Mouse (Mus musculus): Measurements from ENCODE around the gene Brdt.

The Brdt gene

GRCm38 (mm10) chr5:107330916-107331421, at the start of gene Brdt:
Brdt (plus strand) TSS chr5:107331159.
- DNase-seq: no peak

- no peak for DNase-seq
These were observed 48.2 kb upstream of the Brdt start for GRCm38 (mm10) chr5:107282561-107283307.

DNA sequence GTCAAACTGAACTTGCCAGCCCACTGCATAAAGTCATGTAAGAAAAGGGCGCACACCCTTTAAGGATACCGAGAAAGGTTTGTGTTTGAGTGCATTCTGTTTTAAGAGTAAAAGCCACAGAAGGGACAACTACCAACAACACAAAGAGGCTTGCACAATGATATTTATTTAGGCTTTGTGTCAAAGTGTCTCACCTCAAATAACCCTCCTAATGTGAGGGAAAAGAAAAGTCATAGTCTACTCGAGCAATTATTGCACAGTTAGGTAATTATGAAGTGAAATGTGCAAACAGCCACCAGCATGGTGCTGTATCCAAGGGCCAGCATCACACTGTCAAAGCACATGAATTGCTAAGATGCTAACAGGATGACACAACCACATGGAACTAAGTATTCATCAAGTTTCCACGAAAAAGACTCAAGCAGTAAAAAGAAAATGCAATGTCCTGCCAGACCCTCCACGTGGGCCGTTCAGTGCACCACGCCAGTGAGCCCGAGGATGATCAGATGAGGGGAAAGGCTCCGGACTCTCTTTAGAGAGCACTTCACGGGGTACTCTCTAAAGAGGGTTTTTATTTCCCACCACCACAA, 46.9 kb upstream of the Brdt start:
- DNase-seq: no peak

DNA sequence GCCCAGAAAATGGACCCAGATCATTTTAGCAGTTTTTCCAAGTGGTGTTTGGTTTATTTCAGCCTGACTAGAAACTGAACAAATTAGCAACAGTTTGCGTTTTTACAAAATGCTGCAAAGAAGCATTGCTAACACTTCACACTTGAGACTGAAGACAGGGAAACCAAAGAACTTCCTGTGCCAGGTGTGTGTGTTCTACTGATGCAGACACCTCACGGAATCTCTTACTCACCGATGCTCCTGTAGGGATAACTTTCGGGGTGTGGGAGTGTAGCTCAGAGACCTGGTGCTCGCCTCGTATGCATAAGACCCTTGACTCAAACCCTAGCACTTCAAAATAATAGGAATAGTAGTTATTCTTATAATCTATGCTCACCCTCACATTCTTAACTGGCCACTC, 45.4 kb upstream of the Brdt start:
- no peak for DNase-seq

- peak; percentile 81 for DNase-seq
These were observed 43.6 kb upstream of the Brdt start for GRCm38 (mm10) chr5:107287254-107287907.

DNA sequence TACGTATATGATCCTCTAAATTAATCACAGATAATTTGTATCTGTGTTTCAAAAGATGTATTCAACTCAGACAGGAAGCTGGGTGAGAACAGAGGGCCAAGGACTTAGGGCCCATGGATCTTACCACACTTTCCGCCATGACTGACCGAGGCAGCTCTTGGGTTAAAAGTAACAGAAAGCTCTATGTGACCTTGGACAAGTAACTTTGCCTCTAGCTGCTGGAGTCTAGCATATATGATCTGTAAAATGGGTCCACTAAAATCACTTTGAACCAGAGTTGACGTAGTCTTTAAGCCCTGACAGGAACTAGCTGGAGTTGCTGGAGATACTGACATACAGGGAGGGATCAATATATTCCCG, 43.1 kb upstream of the Brdt start:
- DNase-seq: no peak

- peak; percentile 88 for DNase-seq
These were observed 42.3 kb upstream of the Brdt start for GRCm38 (mm10) chr5:107288427-107289233.

DNA sequence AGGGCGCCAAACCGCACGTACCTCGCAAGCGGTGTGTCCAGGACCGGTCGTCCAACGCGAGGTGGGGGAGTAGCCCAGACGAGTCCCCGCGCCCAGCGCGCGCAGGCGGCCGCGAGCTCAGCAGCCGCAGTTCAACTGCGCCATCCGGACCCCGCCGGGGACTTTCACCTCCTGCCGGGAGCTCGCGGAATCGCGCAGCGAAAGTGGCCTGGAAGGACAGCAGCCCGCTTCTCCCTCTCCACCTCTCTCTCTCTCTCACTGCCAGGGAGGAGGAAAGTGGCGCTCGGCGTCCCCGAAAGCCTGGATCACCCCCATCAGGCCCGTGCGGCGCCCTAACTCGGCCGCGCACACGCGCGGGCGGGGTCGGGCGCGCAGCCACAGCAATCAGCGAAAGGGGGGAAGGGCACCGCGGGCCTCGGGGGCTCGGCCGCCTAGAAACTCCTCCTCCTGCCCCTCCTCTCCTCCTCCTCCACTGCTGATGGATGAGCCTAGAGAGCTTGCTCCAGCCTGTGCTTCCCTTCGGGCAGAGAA, 41.7 kb upstream of the Brdt start, which contains the start of gene Tgfbr3:
TSS of gene Tgfbr3 (minus strand) at position 396 of the 531 bp plus-strand sequence.
- peak; percentile 87 for DNase-seq

DNA sequence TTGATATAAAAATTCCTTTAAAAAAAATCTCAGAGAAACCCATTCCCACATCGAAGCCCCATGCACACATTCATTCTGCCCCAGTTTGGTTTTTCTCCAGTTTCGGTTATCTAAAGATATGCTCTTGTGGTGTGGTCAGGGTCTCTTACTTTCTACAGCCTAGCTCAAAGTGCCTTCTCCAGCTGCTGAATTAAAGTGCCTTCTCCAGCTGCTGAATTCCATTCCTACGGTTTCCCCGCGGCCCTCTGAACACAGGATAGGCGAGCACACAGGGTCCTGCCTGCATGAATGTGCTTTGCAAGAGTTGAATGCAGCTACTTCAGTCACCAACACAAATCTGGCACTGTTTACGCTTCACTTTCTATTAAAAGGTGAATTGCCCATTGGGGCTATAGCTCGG, 41.0 kb upstream of the Brdt start:
- no peak for DNase-seq

DNA sequence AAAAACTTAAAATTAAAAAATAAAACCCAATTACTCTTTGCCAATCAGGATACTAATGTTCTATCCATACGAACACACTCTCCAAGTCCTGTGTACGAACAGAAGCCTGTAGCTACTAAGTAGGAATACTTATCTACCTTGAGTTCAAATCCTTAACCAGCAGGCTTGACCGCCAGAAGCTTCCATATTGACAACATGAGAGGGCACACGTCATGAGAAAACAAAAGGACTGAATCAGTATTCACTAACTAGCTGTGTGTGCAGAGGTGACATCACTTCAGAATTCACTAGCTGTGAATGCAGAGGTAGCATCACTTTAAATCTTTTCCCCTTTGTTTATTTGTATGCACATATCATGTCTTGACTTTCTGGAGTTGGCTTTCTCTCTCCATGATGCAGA, 36.9 kb upstream of the Brdt start:
- DNase-seq: no peak

GRCm38 (mm10) chr5:107295061-107295816, 35.7 kb upstream of the Brdt start:
- no peak for DNase-seq

- no peak for DNase-seq
These were observed 35.0 kb upstream of the Brdt start for GRCm38 (mm10) chr5:107295817-107296511.

DNA sequence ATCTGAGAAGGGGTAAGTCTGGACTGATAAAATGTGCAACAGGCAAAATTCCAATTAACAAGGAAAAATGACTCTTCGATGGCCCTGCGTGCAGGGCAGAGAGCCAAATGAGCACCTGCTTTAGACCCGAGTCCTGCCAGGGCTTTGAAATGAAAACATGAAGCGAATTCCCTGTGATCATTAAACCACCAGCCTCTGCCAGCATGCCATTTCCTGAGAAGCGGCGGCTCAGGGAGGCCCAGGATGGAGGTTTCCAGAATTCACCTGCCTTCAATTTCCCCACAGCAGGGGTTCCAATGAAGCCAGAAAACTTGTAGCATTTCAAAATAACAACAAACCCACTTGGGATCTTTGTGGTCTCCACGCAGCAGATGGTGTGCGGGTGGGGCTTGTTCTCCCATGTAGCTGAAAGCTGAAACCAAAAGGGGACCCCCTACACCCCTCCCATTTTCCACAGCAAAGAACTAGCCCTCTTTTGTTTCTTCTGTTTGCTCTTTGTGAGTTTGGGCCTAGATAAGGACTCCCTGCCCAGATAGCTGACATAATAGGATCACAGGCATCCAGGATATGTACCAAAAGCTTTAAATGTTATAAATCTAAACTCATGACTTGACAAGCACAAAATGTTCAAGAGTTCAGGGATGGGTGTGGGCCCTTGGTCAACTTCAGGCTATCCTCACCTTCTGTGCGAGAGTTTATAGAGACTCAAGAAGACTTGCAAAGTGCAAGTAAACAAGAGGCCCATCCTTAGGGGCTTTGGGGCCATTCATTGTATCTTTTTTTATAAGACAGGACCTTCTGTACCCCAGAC, 34.2 kb upstream of the Brdt start:
- DNase-seq: no peak

DNA sequence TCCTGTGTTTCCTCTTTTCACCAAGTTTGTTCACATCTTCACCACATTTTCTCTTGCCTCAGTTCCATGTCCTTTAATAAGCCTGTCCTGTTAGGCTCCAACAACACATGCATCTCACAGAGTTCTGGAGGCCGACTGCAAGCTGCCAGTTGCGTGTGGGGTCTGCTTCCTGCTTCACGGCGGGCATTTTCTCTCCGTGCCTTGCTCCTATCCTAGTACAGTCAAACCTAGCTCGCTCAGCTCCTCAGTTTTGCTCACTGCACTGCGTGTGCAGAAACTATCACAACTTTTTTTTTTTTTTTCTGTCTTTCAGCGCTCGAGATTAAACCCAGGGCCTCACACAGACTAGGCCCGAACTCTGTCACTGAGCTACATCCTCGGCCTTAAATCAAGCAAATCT, 32.1 kb upstream of the Brdt start:
- no peak for DNase-seq

DNA sequence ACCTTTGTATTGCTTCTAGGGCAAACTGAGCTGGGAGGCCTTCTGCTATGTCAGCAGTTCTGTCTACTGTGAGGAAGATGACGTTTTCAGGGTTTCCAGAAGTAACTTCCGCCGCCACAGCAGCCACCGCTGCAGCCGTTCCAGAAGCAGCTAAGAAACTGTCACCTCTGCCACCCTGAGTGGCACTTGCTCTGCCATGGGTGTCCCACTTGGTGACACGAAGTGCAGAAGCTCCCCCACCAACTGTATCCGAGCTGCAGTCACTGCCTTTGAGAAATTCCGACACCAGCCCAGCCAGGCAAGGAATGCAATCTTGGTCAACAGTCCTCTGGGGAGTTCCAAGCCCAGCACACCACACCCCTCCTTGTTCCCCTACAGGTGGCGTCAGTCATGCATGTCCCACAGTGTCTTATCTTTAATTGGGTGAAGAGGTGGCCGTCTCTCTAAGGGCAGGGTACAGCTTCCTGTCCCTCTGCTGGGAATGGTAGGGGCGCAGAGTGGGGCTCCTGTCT, 27.6 kb upstream of the Brdt start:
- peak; percentile 62 for DNase-seq

DNA sequence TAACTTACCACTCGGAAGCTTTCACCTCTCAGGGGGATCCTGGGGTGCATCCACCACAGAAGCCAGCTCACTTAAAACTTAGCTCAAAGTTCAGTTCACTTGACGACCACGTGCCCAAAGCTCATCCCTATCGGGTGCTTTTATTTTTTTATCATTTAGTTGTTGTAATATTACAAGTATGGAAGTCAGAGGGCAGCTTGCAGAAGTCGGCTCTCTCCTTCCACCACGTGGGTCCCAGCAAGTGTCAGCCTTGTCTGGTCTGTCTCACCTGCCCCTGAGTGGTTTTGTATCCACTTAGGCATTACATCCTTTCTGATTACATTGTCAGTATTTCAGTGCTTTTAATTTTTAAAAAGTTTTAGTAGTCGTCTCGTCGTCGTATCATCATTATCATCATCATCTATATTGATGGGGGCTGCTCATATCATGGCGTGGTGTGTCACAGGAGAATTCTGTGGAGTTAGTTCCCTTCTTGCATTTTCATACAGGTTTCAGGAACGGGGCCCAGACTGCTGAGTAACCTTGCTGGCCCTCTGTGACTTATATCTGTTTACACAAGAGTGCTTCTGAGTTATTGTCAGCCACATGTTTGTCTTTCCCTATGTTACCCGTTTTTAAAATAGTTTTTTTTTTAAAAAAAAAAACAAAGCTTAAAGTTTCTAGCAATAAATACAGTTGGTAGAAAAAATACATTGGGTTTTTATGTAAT, 26.7 kb upstream of the Brdt start:
- no peak for DNase-seq

- no peak for DNase-seq
These were observed 23.5 kb upstream of the Brdt start for GRCm38 (mm10) chr5:107307432-107307831.

DNA sequence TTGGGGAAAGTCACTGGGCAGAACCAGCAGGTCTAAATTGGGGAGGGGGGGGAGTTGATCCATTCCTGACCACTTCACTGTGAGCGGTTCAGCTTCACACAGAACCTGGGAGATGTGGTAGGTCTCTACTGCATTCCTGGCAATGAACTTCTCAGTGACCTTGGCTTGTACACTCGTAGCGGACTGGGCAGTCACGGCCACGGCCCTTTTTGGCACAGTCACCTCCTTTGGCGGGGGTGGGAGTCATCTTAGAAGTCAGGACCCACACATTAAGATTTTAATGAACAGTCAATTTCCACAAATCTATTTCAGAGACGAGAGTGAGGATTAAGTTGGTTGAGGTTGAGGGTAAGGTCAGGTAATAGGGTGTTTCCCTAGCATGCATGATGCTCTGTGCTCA, 13.8 kb upstream of the Brdt start:
- DNase-seq: no peak

GRCm38 (mm10) chr5:107320703-107321102, 10.3 kb upstream of the Brdt start:
- DNase-seq: peak; percentile 33

DNA sequence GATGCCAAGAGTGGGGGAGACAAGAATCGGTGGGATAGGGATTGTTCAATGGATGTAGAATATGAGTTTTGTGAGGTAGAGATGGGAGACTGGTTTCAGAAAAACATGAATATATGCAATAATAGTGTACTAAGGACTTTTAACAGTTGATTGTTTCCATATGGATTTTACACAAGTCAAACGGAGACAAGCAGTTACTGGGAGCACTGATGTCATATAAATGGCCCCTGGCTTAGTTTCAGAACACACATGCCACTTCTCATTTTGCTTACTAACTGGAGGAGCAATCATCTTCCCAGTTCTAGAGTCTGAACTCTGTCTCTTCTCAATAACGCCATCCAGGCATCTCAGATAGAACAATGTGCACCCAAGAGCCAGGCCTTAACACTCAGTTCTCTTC, 9.4 kb downstream of the Brdt start:
- no peak for DNase-seq

Data from thymus, postnatal 14 days (tissue).